Mouse (Mus musculus) spleen, postnatal 0 days (tissue): ENCODE measurements around the gene Tom1. TPM values are rescaled to one million over a fixed set of nuclear protein-coding genes. Genes with fewer than 3 reads are reported as not detected.

ENCODE experiments used
- polyA plus RNA-seq: library from polyadenylated mRNA; unstranded; fragments of >200 nt; fragmentation: Nextera tagmentation; extraction: Ambion mirVana; gene quantifications from 2 replicates; pipeline ENCODE4 v1.2.1, GENCODE M21; 2015

Tom1 gene
- polyA plus RNA-seq: 14.2 and 15.5 TPM in 2 replicates

DNA sequence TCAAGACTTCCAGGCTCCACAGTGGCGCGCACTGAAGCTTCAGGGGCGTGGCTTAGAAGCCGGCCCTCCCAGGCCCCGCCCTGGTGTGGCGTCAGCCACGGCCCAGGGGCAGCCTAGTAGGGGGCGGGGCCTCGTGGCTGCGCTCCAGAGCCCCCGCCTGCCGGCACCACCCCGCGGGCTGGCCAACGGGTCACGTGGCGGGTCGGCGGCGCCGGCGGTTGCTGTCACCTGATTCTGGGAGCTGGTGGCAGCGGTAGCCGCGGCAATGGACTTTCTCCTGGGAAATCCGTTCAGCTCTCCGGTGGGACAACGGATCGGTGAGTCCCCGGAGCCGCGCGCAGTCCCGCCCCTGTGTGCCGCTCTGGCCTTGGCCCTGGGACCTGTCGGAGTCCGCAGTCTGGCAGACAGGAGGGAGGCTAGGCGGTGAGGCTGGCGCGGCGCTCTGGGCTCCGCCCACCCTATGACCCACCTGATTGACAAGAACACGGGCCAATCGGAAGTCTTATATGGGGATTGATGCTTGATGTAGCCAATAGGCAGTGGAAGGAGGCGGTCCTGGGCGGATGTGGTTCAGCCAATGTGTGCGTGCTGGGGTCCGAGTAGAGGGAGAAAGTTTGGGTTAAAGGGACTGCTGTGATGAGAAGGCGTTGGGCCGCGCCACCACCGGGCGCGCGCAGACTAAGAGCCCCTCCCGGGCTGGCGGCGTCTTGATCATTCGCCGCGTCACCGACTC lies at the start of gene Tom1:
Gene Tom1, plus strand, starts transcription at position 195 of the 733 bp plus-strand sequence.

DNA sequence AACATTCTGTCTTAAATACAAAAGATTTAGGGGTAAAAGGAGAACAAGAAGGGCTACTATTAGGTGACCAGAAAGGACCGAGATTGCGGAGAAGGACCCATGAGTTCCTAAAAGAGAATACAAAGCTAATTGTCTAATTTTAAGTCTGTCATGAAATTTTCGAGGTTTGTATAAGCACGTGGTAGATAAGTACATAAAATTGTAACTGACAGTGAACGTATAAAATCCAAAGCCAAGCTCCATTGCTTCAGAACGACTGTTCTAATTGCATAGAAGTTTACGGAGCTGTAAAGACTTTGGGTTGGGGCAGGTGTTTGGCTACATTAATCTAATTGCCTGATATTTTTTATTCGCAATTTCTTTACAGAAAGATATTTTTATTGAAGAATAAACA lies 40.4 kb upstream of the Tom1 start, which contains the start of gene Hmgxb4:
Gene Hmgxb4, plus strand, starts transcription at position 276 of the 394 bp plus-strand sequence.

DNA sequence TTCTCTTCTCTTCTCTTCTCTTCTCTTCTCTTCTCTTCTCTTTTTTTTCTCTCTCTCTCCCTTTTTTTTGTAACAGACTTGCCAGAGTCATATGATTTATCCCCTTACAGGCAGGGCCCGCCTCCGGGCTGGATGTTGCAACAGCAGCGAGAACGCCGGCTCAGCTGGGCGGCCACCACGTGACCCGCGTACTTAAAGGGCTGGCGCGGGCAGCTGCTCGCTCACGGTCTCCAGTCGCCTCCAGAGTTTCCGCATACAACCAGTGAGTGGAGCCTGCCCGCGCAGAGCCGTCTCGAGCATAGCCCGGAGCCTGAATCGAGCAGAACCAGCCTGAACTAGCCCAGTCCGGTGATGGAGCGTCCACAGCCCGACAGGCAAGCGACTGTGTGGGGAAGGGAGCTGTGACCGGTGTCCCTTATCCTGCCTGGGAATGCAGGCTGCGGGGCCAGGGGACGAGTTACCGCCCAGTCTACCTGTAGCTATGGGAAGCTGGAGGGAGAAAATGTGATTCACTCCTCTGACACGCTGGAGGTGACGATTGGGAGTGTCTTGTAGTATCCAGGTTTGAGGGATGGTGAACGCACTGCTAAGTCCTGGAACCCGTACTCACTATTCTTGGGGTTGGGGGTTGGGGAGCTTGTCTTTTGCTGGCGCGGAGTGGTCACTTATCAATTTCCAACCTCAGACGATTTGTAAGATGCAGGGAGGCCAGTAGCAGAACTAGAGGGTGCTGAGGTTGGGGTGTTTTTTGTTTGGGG lies 60.1 kb downstream of the Tom1 start, which contains the start of gene Hmox1:
Gene Hmox1, plus strand, starts transcription at position 223 of the 758 bp plus-strand sequence.

DNA sequence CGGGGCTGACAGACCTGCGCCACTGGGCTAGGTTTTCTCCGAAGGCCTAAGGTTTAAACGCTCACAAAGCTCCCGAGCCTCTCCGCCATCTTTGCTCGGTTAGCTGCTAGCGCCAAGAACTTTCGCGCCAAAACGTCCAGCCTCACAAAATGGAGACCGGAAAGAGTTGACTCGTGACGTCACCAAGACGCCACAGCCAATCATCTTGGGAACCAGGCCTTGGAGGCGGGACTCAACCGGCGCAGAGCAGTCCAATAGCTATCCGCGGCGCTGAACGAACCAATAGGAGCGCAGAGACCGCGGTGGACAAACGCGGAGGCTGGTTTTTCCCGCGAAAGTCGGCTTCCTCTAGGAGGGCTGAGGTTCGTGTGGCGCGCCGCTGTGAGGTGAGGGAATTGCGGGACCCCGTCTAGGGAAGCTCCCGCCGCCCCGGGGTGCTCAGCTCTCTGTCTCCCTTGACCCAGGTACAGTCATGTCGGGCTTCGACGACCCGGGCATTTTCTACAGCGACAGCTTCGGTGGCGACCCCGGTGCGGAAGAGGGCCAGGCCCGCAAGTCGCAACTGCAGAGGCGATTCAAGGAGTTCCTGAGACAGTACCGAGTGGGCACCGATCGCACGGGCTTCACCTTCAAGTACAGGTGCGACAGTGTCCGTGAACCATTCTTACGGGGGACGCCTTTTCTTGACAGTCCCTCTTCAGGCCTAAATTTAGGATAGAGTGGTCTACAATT lies 75.9 kb downstream of the Tom1 start, which contains the start of gene Mcm5:
Gene Mcm5, plus strand, starts transcription at position 334 of the 732 bp plus-strand sequence.

Other genes with a start within 250 kb of the Tom1 start
- gene Isx, start 160.5 kb upstream of the Tom1 start, polyA plus RNA-seq: 0.07 and 0.10 TPM in 2 replicates
- 17.5 and 17.7 TPM in 2 replicates for gene Hmgxb4, start 40.3 kb upstream of the Tom1 start, polyA plus RNA-seq
- 72.6 and 118 TPM in 2 replicates for gene Hmox1, start 59.9 kb downstream of the Tom1 start, polyA plus RNA-seq
- gene Mcm5, start 75.9 kb downstream of the Tom1 start, polyA plus RNA-seq: 137 and 152 TPM in 2 replicates
- gene Rasd2, start 180.2 kb downstream of the Tom1 start, polyA plus RNA-seq: 0.22 and 0.40 TPM in 2 replicates